Mouse (Mus musculus) liver, postnatal 0 days (tissue): ENCODE results near the gene Gdi1. TPM values are rescaled to one million over a fixed set of nuclear protein-coding genes. Genes with fewer than 3 reads are reported as not detected.
"Not testable (repeated sequence)": the region's sequence is repeated elsewhere in the genome, so short reads cannot be mapped to it uniquely, and the experiment has no call there.

Source experiments
- ATAC-seq: fragments of 200-750 bp; cut with Nextera tagmentation; 2 replicates; pipeline ENCODE4 v1.8.0; 2017; ENCODE audit warnings: mild to moderate bottlenecking, moderate library complexity
- DNase-seq: peaks from one replicate; pipeline ENCODE4 v3.0.0-alpha.2; 2016
- H3K27ac ChIP-seq: fragments of 300-500 bp; sonication (generic); 2 replicates; pipeline ENCODE4 v1.5.1; 2014; ENCODE audit warnings: antibody characterized with exemption, moderate library complexity, mild to moderate bottlenecking, low read depth
- H3K27me3 ChIP-seq: fragments of 300-500 bp; sonication (generic); 2 replicates; pipeline ENCODE4 v1.6.1; 2014; ENCODE audit warnings: low read length, control low read depth, mixed read lengths; ENCODE audit not compliant: insufficient read depth
- H3K36me3 ChIP-seq: fragments of 300-500 bp; sonication (generic); replicated peaks from 2 replicates; pipeline ENCODE4 v1.6.1; 2014; ENCODE audit warnings: mild to moderate bottlenecking, control low read depth, low read length, moderate library complexity, mixed read lengths; ENCODE audit not compliant: insufficient read depth
- H3K4me1 ChIP-seq: fragments of 300-500 bp; sonication (generic); 2 replicates; pipeline ENCODE4 v1.6.1; 2014; ENCODE audit warnings: antibody characterized with exemption, mild to moderate bottlenecking, control low read depth; ENCODE audit not compliant: insufficient read depth
- H3K4me2 ChIP-seq: fragments of 300-500 bp; sonication (generic); 2 replicates; pipeline ENCODE4 v1.6.1; 2014; ENCODE audit warnings: low read depth, mild to moderate bottlenecking, low read length, moderate library complexity, mixed read lengths
- H3K4me3 ChIP-seq: fragments of 300-500 bp; sonication (generic); 2 replicates; pipeline ENCODE4 v1.5.1; 2014; ENCODE audit warnings: low read depth, low read length
- H3K9ac ChIP-seq: fragments of 300-500 bp; sonication (generic); replicated peaks from 2 replicates; pipeline ENCODE4 v1.6.1; 2014; ENCODE audit warnings: mild to moderate bottlenecking, moderate library complexity
- H3K9me3 ChIP-seq: fragments of 300-500 bp; sonication (generic); 2 replicates; pipeline ENCODE4 v1.6.1; 2016; ENCODE audit warnings: mild to moderate bottlenecking, control low read depth, low read length, mixed read lengths
- CTCF ChIP-seq: sonication (generic); IDR thresholded peaks from 2 replicates; pipeline ENCODE4 v1.5.1; 2016; ENCODE audit warnings: antibody characterized with exemption, low read depth
- EP300 ChIP-seq: IDR thresholded peaks from 2 replicates; pipeline ENCODE4 v1.6.1; 2016; ENCODE audit warnings: antibody characterized with exemption, low read depth, mild to moderate bottlenecking
- WGBS: fragments of 180-500 bp; shearing (Covaris S2); extraction: QIAGEN DNeasy Blood & Tissue Kit; methylation state at CpG from one replicate; pipeline ENCODE4 v1.1.7; 2014; ENCODE audit not compliant: insufficient replicate concordance; 5-methylcytosine and 5-hydroxymethylcytosine counted together
- polyA plus RNA-seq: library from polyadenylated mRNA; unstranded; fragments of >200 nt; fragmentation: Nextera tagmentation; extraction: Ambion mirVana; gene quantifications from 2 replicates; pipeline ENCODE4 v1.2.1, GENCODE M21; 2015

Gdi1 gene
- polyA plus RNA-seq, 1 experiment from 2014 or later: 35.8 TPM

DNA sequence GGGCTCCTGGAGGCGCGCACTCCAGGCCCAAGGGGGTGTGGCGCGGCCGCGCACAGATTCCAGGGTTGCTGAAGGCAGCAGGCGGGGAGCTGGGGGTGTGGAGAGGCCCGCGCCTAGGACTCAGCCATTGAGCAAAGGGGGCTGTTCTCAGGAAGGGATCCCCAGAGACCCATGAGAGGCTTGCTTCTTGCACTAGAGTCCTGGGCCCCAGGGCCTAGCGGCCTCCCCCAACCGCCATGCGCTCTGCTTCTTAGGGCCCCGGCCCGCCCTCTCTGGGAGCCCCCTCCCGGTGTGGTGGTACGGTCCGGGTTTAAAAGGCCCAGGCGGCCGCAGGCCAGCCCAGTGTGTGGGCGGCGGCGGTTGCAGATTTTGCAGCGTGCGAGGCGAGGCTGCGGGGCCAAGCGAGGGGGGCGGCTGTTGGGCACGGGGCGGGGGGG lies 23.9 kb downstream of the Gdi1 start, which contains the start of gene Plxna3:
Gene Plxna3, plus strand, starts transcription at position 342 of the 437 bp plus-strand sequence.
- no peak for TF ChIP-seq EP300
- no peak for TF ChIP-seq CTCF
- DNase-seq: peak; percentile 68
- Histone ChIP-seq H3K4me3 (peak within 1 kb of the TSS; percentile 44), H3K4me1 (peaks cover 2% of the 10 kb centered on the region; the same call in 1 of the 2 replicates), H3K36me3 (no peaks in the 10 kb centered on the region), H3K9me3 (no peaks in the 10 kb centered on the region), H3K4me2 (peak within 1 kb of the TSS; percentile 76), H3K27ac (no peak within 1 kb of the TSS), H3K9ac (peak within 1 kb of the TSS; percentile 58), H3K27me3 (0 out of 2 replicates have a peak, but pooled peaks cover 2% of the 10 kb centered on the region)
- peak; percentile 92 for ATAC-seq
- WGBS: 20% methylated on average over 24 of the region's 30 CpGs

GRCm38 (mm10) chrX:74329215-74329671 lies 24.4 kb downstream of the Gdi1 start:
- TF ChIP-seq EP300: no peak
- TF ChIP-seq CTCF: no peak
- Histone ChIP-seq H3K27ac (no peak overlapping the region), H3K36me3 (no peaks in the 10 kb centered on the region), H3K9ac (peak overlapping the region; percentile 30; the same call in 1 of the 2 replicates), H3K4me2 (peak overlapping the region; percentile 76), H3K4me1 (peaks cover 2% of the 10 kb centered on the region; the same call in 1 of the 2 replicates), H3K27me3 (0 out of 2 replicates have a peak, but pooled peaks cover 2% of the 10 kb centered on the region), H3K9me3 (no peaks in the 10 kb centered on the region), H3K4me3 (peak overlapping the region; percentile 44)
- 30% methylated on average over 9 of the region's 10 CpGs for WGBS
- ATAC-seq (no peak), DNase-seq (no peak)

- Histone ChIP-seq H3K27me3 (0 out of 2 replicates have a peak, but pooled peaks cover 2% of the 10 kb centered on the region), H3K36me3 (no peaks in the 10 kb centered on the region), H3K4me3 (no peak overlapping the region), H3K9me3 (no peaks in the 10 kb centered on the region), H3K4me1 (peaks cover 2% of the 10 kb centered on the region; the same call in 1 of the 2 replicates), H3K9ac (no peak overlapping the region), H3K4me2 (no peak overlapping the region), H3K27ac (no peak overlapping the region)
- DNase-seq (no peak), ATAC-seq (no peak)
- 64% methylated on average over 2 of the region's 2 CpGs for whole genome bisulfite sequencing
- no peak for TF ChIP-seq CTCF
- TF ChIP-seq EP300: no peak
These were observed 25.6 kb downstream of the Gdi1 start for GRCm38 (mm10) chrX:74330166-74330930.

DNA sequence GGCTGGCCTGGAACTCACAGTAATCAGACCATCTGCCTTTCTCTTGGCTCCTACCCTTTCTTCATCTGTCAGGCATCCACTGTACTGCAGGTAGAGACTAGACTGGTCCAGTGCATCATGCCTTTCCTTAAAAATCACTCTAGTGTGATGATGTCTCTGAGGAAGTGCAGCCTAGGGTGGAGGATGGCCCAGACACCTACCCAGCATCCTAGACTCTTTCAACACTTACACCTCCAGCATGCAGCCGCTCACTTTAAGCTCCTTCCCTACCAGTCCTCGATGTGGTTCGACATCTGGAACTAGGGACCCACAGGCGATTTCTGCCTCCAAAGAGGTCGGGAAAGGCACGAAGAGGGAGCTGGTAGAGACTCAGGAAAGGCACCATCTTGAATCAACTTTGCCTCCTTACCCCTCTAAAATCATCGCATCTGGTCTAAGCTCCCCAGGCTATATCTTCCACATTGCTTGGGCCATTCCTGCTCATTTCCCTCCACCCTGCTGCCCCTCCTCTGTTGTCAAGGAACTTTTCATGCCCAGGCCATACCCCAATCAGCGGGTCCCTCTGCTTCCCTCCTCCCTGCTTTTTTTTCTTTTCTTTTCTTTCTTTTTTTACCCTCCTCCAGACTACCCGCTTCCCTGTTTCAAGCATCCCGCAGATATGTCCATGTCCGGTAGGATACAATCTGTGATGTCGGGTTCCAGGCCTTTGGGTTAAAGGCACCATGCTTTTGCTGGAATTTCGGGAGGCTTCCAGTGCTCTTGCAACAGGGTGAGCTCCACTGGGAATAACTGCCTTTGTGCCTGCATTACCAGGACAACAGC lies 48.1 kb downstream of the Gdi1 start:
- Histone ChIP-seq H3K4me3 (peak overlapping the region; percentile 55), H3K36me3 (no peaks in the 10 kb centered on the region), H3K4me2 (peak overlapping the region; percentile 77), H3K27me3 (no peaks in the 10 kb centered on the region), H3K9ac (peak overlapping the region; percentile 57), H3K9me3 (no peaks in the 10 kb centered on the region), H3K4me1 (peaks cover 2% of the 10 kb centered on the region; the same call in 1 of the 2 replicates), H3K27ac (peak overlapping the region; percentile 66; the same call in 1 of the 2 replicates)
- 23% methylated on average over 13 of the region's 13 CpGs for WGBS
- DNase-seq (no peak), ATAC-seq (peak; percentile 10; the same call in 1 of the 2 replicates)
- TF ChIP-seq EP300 (no peak), CTCF (no peak)

DNA sequence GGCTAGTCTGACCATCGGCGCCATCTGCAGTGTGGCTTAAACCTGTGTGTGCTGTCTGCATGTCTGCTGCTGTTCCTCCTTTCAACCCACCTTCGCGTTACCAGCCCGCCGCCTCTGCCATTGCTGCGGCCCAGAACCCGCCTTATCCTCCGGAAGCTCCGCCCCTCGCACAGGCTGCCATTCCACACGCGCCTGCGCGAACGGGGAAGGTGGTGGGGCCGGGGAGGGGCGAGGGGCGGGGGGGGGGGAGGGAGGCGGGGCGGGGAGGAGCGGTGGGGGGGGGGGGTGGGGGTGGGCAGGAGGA lies 48.6 kb downstream of the Gdi1 start, which contains the start of gene Lage3:
Gene Lage3, minus strand, starts transcription at position 152 of the 304 bp plus-strand sequence.
- DNase-seq (peak; percentile 81), ATAC-seq (peak; percentile 85)
- WGBS: 19% methylated on average over 9 of the region's 22 CpGs
- peak within 1 kb of the TSS; percentile 57 for H3K9ac ChIP-seq
- peak within 1 kb of the TSS; percentile 66; the same call in 1 of the 2 replicates for H3K27ac ChIP-seq
- no peaks in the 10 kb centered on the region for H3K36me3 ChIP-seq
- peaks cover 2% of the 10 kb centered on the region; the same call in 1 of the 2 replicates for H3K4me1 ChIP-seq
- no peak for TF ChIP-seq CTCF
- TF ChIP-seq EP300: no peak
- no peaks in the 10 kb centered on the region for H3K9me3 ChIP-seq
- no peaks in the 10 kb centered on the region for H3K27me3 ChIP-seq
- peak within 1 kb of the TSS; percentile 55 for H3K4me3 ChIP-seq
- peak within 1 kb of the TSS; percentile 77 for H3K4me2 ChIP-seq

GRCm38 (mm10) chrX:74357069-74357468 lies 52.3 kb downstream of the Gdi1 start:
- H3K27me3 ChIP-seq, H3K9ac ChIP-seq: not testable (repeated sequence)
- 87% methylated on average over 2 of the region's 3 CpGs for WGBS

More at GRCm38 (mm10) chrX:74357069-74357468, 52.3 kb downstream of the Gdi1 start:
- DNase-seq, H3K4me3 ChIP-seq, H3K4me2 ChIP-seq, H3K36me3 ChIP-seq, ATAC-seq, H3K27ac ChIP-seq, H3K4me1 ChIP-seq, H3K9me3 ChIP-seq: not testable (repeated sequence)
